Mouse (Mus musculus) hindbrain, postnatal 0 days (tissue): ENCODE measurements around the gene Trim11. TPM values are rescaled to one million over a fixed set of nuclear protein-coding genes. Genes with fewer than 3 reads are reported as not detected.

Experiments
- ATAC-seq: fragments of 200-750 bp; cut with Nextera tagmentation; 2 replicates; pipeline ENCODE4 v1.8.0; 2017; ENCODE audit warnings: mild to moderate bottlenecking, moderate TSS enrichment, moderate library complexity
- DNase-seq: peaks from one replicate; pipeline ENCODE4 v3.0.0-alpha.2; 2015; ENCODE audit warnings: low spot score
- H3K27ac ChIP-seq: fragments of 300-500 bp; sonication (generic); 2 replicates; pipeline ENCODE4 v1.5.1; 2014; ENCODE audit warnings: mild to moderate bottlenecking
- H3K27me3 ChIP-seq: fragments of 300-500 bp; sonication (generic); 2 replicates; pipeline ENCODE4 v1.6.1; 2014; ENCODE audit warnings: low read length, mixed read lengths; ENCODE audit not compliant: insufficient read depth
- H3K36me3 ChIP-seq: fragments of 300-500 bp; sonication (generic); 2 replicates; pipeline ENCODE4 v1.6.1; 2014; ENCODE audit warnings: low read length, mixed read lengths; ENCODE audit not compliant: insufficient read depth
- H3K4me1 ChIP-seq: fragments of 300-500 bp; sonication (generic); 2 replicates; pipeline ENCODE4 v1.6.1; 2014; ENCODE audit warnings: antibody characterized with exemption, low read length, mixed read lengths; ENCODE audit not compliant: insufficient read depth
- H3K4me2 ChIP-seq: fragments of 300-500 bp; sonication (generic); 2 replicates; pipeline ENCODE4 v1.6.1; 2014; ENCODE audit warnings: low read depth, mild to moderate bottlenecking, low read length, moderate library complexity, mixed read lengths
- H3K4me3 ChIP-seq: fragments of 300-500 bp; sonication (generic); 2 replicates; pipeline ENCODE4 v1.5.1; 2014; ENCODE audit warnings: low read length
- H3K9ac ChIP-seq: fragments of 300-500 bp; sonication (generic); replicated peaks from 2 replicates; pipeline ENCODE4 v1.6.1; 2014; ENCODE audit warnings: mild to moderate bottlenecking, low read length, moderate library complexity, mixed read lengths
- H3K9me3 ChIP-seq: fragments of 300-500 bp; sonication (generic); 2 replicates; pipeline ENCODE4 v1.6.1; 2016; ENCODE audit warnings: low read length, mixed read lengths
- CTCF ChIP-seq: IDR thresholded peaks from 2 replicates; pipeline ENCODE4 v1.5.1; 2016; ENCODE audit warnings: antibody characterized with exemption, control low read depth, low read depth
- WGBS: fragments of 180-500 bp; shearing (Covaris S2); extraction: QIAGEN DNeasy Blood & Tissue Kit; methylation state at CpG from one replicate; pipeline ENCODE4 v1.1.7; 2014; 5-methylcytosine and 5-hydroxymethylcytosine counted together
- polyA plus RNA-seq: library from polyadenylated mRNA; unstranded; fragments of >200 nt; fragmentation: Nextera tagmentation; extraction: Ambion mirVana; gene quantifications from 2 replicates; pipeline ENCODE4 v1.2.1, GENCODE M21; 2015
- total RNA-seq: library from RNA; depleted of rRNA; stranded (reverse); fragments of >200 nt; gene quantifications from 2 replicates; pipeline ENCODE4 v1.2.3, GENCODE M21; 2014

Gene Trim11
- total and polyA plus RNA-seq, 2 experiments from 2014 or later, result 14.1 to 31.7 TPM

DNA sequence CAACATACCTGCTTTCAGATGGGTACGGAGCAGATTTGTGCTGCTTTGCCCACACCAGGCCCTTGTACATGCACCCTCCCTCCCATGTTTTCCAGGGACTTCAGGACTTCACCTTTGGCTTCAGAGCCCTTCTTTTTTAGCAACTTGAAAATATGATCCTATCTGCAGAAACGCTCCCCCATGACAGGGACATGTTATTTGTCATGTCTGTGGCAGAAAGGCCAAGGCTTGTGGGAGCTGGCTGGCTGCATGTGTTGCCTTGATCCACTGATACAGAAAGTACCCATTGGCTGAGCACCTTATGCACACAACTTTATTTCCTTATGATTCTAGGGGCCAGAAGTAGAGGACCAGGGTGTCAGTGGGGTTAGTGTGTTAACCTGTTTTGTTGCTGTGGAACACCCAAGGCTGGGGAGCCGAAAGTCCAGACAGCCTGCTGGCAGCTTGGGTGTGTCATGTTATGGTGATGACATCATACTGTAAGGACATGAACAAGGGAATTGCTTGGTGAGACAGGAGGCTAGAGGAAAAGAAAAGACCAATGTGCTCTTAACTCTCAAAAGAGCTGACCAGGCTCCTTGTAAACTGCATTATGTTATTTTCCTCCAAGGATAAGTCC, 7.5 kb downstream of the Trim11 start:
- H3K36me3 ChIP-seq, result peaks cover 43% of the 10 kb centered on the region
- no peak overlapping the region for H3K9ac ChIP-seq
- no peaks in the 10 kb centered on the region for H3K9me3 ChIP-seq
- no peak overlapping the region for H3K4me3 ChIP-seq
- no peak overlapping the region for H3K4me2 ChIP-seq
- 97% methylated on average over 3 of the region's 3 CpGs for WGBS
- no peaks in the 10 kb centered on the region for H3K27me3 ChIP-seq
- TF ChIP-seq CTCF, result no peak
- DNase-seq (no peak), ATAC-seq (no peak)
- H3K4me1 ChIP-seq, result peaks cover 3% of the 10 kb centered on the region; the same call in 1 of the 2 replicates
- H3K27ac ChIP-seq, result no peak overlapping the region

DNA sequence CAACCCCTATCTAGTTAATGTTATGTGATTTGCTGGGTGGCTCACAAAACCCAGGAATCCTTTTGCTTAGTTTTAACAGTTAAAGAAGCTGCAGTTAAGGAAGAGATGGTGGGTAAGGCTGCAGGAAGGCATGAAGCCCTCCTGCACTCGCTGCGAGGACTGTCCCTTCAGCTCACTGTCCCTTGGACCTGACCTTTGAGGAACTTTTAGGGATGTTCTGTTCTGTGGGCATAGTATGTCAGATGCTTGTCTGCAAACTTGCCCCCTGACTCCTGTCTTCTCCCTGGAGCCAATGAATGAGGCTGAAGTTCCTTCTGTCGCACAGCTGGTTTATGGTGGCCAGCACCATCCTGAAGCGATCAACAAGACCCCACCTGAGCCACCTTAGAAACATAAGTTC, 11.3 kb downstream of the Trim11 start:
- H3K9me3 ChIP-seq, result no peaks in the 10 kb centered on the region
- no peak overlapping the region for H3K4me2 ChIP-seq
- no peak overlapping the region for H3K4me3 ChIP-seq
- no peak for DNase-seq
- no peak for TF ChIP-seq CTCF
- H3K4me1 ChIP-seq, result no peaks in the 10 kb centered on the region
- 98% methylated on average over 4 of the region's 4 CpGs for WGBS
- no peak for ATAC-seq
- H3K27me3 ChIP-seq, result no peaks in the 10 kb centered on the region
- H3K36me3 ChIP-seq, result peaks cover 39% of the 10 kb centered on the region
- H3K27ac ChIP-seq, result no peak overlapping the region
- H3K9ac ChIP-seq, result no peak overlapping the region

DNA sequence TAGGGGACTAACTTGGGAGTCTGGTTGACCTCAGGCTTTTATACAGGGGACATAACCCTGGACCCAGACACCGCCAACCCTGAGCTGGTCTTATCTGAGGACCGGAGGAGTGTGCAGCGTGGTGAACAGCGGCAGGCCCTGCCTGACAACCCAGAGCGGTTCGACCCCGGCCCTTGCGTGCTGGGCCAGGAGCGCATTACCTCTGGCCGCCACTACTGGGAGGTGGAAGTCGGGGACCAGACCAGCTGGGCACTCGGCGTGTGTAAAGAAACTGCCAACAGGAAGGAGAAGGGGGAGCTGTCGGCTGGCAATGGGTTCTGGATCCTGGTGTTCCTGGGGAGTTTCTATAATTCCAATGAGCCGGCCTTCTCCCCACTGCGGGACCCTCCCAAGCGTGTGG, 12.2 kb downstream of the Trim11 start:
- H3K4me1 ChIP-seq, result no peaks in the 10 kb centered on the region
- no peak overlapping the region for H3K4me3 ChIP-seq
- 87% methylated on average over 17 of the region's 17 CpGs for WGBS
- H3K36me3 ChIP-seq, result peaks cover 30% of the 10 kb centered on the region
- no peak for TF ChIP-seq CTCF
- ATAC-seq, result no peak
- H3K27me3 ChIP-seq, result no peaks in the 10 kb centered on the region
- H3K4me2 ChIP-seq, result no peak overlapping the region
- H3K9me3 ChIP-seq, result no peaks in the 10 kb centered on the region
- H3K27ac ChIP-seq, result no peak overlapping the region
- DNase-seq, result no peak
- no peak overlapping the region for H3K9ac ChIP-seq

GRCm38 (mm10) chr11:58990794-58991193, 12.9 kb downstream of the Trim11 start:
- H3K9me3 ChIP-seq, result no peaks in the 10 kb centered on the region
- H3K36me3 ChIP-seq, result peaks cover 23% of the 10 kb centered on the region
- H3K4me2 ChIP-seq, result no peak overlapping the region
- no peak overlapping the region for H3K27ac ChIP-seq
- H3K9ac ChIP-seq, result no peak overlapping the region
- no peak for DNase-seq
- H3K27me3 ChIP-seq, result no peaks in the 10 kb centered on the region
- H3K4me1 ChIP-seq, result no peaks in the 10 kb centered on the region
- WGBS, result 82% methylated on average over 9 of the region's 9 CpGs
- no peak for TF ChIP-seq CTCF
- H3K4me3 ChIP-seq, result no peak overlapping the region
- no peak for ATAC-seq

DNA sequence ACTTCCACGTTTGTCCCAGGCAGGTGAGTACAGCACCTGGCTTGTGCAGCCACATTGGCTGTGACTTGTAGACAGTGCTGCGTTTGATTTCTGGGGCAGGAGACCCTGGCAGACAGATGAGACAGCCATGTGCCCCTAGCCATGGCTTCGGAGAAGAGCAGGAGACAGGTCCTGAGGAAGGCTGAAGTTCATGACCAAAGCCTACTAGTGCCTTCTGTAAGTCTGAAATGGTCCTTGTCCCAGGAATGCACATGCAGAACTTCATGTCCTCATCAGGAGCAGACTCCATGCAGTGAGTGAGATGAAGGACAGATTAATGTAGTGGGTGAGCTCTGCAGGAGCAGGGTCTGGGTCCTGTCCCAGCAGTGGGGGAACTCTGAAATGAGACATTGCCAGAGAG, 14.0 kb downstream of the Trim11 start:
- Histone ChIP-seq H3K9me3 (no peaks in the 10 kb centered on the region), H3K4me3 (no peak overlapping the region), H3K27ac (no peak overlapping the region), H3K4me2 (no peak overlapping the region), H3K4me1 (no peaks in the 10 kb centered on the region), H3K27me3 (no peaks in the 10 kb centered on the region), H3K9ac (no peak overlapping the region), H3K36me3 (peaks cover 16% of the 10 kb centered on the region)
- WGBS, result 78% methylated on average over 3 of the region's 3 CpGs
- TF ChIP-seq CTCF, result no peak
- DNase-seq (no peak), ATAC-seq (no peak)

DNA sequence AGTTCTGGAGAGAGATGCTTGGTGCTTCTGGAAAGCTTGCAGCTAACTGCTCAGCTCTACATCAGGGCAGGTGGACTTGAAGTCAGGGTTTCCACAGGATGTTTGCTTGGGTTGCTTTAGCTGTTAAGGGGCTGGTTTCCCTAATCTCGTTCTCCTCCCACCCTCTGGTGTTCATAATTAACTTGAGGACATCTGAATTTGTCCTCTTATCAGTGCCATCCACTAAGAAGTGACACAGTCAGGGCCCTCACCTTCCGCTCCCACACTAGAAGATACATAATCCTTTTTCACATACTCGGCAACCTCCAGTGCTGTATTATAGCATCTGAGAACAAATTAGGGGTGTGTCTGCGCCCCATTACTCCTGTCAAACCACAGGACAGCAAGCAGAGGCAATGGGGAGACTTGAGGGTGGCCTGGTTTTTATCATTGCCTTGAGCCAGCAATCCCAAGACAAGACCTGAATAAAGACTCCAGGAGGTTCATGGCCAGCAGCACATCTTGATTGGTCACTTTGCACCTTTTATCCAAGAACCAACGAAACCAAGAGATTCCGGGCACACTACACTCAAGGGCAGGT, 15.3 kb downstream of the Trim11 start:
- Histone ChIP-seq H3K9ac (no peak overlapping the region), H3K27ac (no peak overlapping the region), H3K36me3 (peaks cover 11% of the 10 kb centered on the region; the same call in 1 of the 2 replicates), H3K27me3 (no peaks in the 10 kb centered on the region), H3K4me2 (no peak overlapping the region), H3K4me1 (no peaks in the 10 kb centered on the region), H3K9me3 (no peaks in the 10 kb centered on the region), H3K4me3 (no peak overlapping the region)
- no peak for DNase-seq
- no peak for TF ChIP-seq CTCF
- WGBS, result 87% methylated on average over 6 of the region's 6 CpGs
- no peak for ATAC-seq

DNA sequence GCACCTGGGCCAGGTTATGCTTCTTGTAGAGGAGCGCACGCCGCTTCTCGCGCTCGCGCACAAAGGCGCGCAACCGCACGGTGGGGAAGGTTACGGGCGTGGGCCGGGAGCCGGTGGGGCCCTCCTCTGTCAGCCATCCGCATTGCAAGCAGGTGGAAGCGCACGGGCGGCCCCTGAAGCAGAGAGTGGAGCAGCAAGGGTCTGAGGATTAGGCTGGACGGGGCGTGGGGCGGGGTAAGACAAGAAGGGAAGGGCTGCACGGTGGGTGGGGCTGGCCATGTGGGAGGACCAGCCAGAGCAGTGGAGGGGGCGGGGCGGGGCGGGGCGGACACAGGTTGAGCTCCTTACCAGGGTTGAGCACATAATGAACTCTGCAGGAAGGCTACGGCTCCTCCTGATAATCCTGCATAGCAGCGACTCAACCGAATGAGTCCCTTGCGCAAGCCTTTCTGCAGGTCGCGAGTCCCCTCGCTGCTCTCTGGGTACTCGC, 16.5 kb downstream of the Trim11 start:
- ATAC-seq (peak; percentile 77), DNase-seq (peak; percentile 69)
- Histone ChIP-seq H3K4me1 (no peaks in the 10 kb centered on the region), H3K4me2 (peak overlapping the region; percentile 57), H3K27ac (no peak overlapping the region), H3K9ac (peak overlapping the region; percentile 34), H3K9me3 (no peaks in the 10 kb centered on the region), H3K36me3 (peaks cover 8% of the 10 kb centered on the region; the same call in 1 of the 2 replicates), H3K4me3 (peak overlapping the region; percentile 35), H3K27me3 (no peaks in the 10 kb centered on the region)
- WGBS, result 2% methylated on average over 33 of the region's 35 CpGs
- peak; percentile 55 for TF ChIP-seq CTCF
